Mouse (Mus musculus) heart, embryonic 13.5 days (tissue): ENCODE results near the gene Hnrnpa1. TPM values are rescaled to one million over a fixed set of nuclear protein-coding genes. Genes with fewer than 3 reads are reported as not detected.

Experiments used
- ATAC-seq: fragments of 200-750 bp; cut with Nextera tagmentation; 2 replicates; pipeline ENCODE4 v1.8.0; 2017; ENCODE audit warnings: moderate TSS enrichment; ENCODE audit not compliant: insufficient number of reproducible peaks, low FRiP score, low TSS enrichment; ENCODE audit errors: extremely low read depth
- H3K27ac ChIP-seq: fragments of 300-500 bp; sonication (generic); replicated peaks from 2 replicates; pipeline ENCODE4 v1.5.1; 2015; ENCODE audit warnings: moderate library complexity, mild to moderate bottlenecking, inconsistent platforms
- H3K27me3 ChIP-seq: fragments of 300-500 bp; sonication (generic); replicated peaks from 2 replicates; pipeline ENCODE4 v1.6.1; 2015; ENCODE audit warnings: mild to moderate bottlenecking, inconsistent platforms
- H3K36me3 ChIP-seq: fragments of 300-500 bp; sonication (generic); 2 replicates; pipeline ENCODE4 v1.6.1; 2015; ENCODE audit warnings: mild to moderate bottlenecking, inconsistent platforms
- H3K4me1 ChIP-seq: fragments of 300-500 bp; sonication (generic); 2 replicates; pipeline ENCODE4 v1.6.1; 2015; ENCODE audit warnings: inconsistent platforms
- H3K4me2 ChIP-seq: fragments of 300-500 bp; sonication (generic); 2 replicates; pipeline ENCODE4 v1.6.1; 2015; ENCODE audit warnings: inconsistent platforms, mild to moderate bottlenecking, moderate library complexity
- H3K4me3 ChIP-seq: fragments of 300-500 bp; sonication (generic); 2 replicates; pipeline ENCODE4 v1.5.1; 2015; ENCODE audit warnings: moderate library complexity, mild to moderate bottlenecking, inconsistent platforms
- H3K9ac ChIP-seq: fragments of 300-500 bp; sonication (generic); 2 replicates; pipeline ENCODE4 v1.6.1; 2015; ENCODE audit warnings: inconsistent platforms, mild to moderate bottlenecking, moderate library complexity
- H3K9me3 ChIP-seq: fragments of 300-500 bp; sonication (generic); 2 replicates; pipeline ENCODE4 v1.6.1; 2016; ENCODE audit warnings: inconsistent platforms
- WGBS: fragments of 180-500 bp; shearing (Covaris S2); methylation state at CpG from one replicate; pipeline ENCODE4 v1.1.7; 2015; ENCODE audit warnings: mixed read lengths; 5-methylcytosine and 5-hydroxymethylcytosine counted together
- polyA plus RNA-seq: library from polyadenylated mRNA; unstranded; fragments of >200 nt; fragmentation: Nextera tagmentation; extraction: Ambion mirVana; gene quantifications from 2 replicates; pipeline ENCODE4 v1.2.1, GENCODE M21; 2015

Hnrnpa1 gene
- polyA plus RNA-seq, 1 experiment from 2014 or later = 500 TPM

- Histone ChIP-seq H3K27ac (no peak overlapping the region), H3K36me3 (peaks cover 11% of the 10 kb centered on the region), H3K4me1 (peaks cover 25% of the 10 kb centered on the region), H3K4me3 (no peak overlapping the region), H3K4me2 (no peak overlapping the region), H3K27me3 (no peaks in the 10 kb centered on the region), H3K9me3 (no peaks in the 10 kb centered on the region), H3K9ac (no peak overlapping the region)
- 59% methylated on average over 3 of the region's 3 CpGs for WGBS
- no peak for ATAC-seq
Measured at GRCm38 (mm10) chr15:103280817-103281464, 40.7 kb downstream of the Hnrnpa1 start.

- no peak overlapping the region for H3K4me2 ChIP-seq
- ATAC-seq = no peak
- H3K27ac ChIP-seq = no peak overlapping the region
- H3K36me3 ChIP-seq = peaks cover 11% of the 10 kb centered on the region
- H3K4me3 ChIP-seq = no peak overlapping the region
- H3K9ac ChIP-seq = no peak overlapping the region
- H3K9me3 ChIP-seq = no peaks in the 10 kb centered on the region
- H3K27me3 ChIP-seq = no peaks in the 10 kb centered on the region
- WGBS = 93% methylated on average over 3 of the region's 3 CpGs
- peaks cover 29% of the 10 kb centered on the region for H3K4me1 ChIP-seq
Measured at GRCm38 (mm10) chr15:103281465-103282205, 41.4 kb downstream of the Hnrnpa1 start.

- H3K9me3 ChIP-seq = no peaks in the 10 kb centered on the region
- H3K9ac ChIP-seq = no peak overlapping the region
- H3K36me3 ChIP-seq = peaks cover 17% of the 10 kb centered on the region
- peaks cover 29% of the 10 kb centered on the region for H3K4me1 ChIP-seq
- WGBS = 63% methylated on average over 3 of the region's 3 CpGs
- H3K4me3 ChIP-seq = no peak overlapping the region
- no peak for ATAC-seq
- no peaks in the 10 kb centered on the region for H3K27me3 ChIP-seq
- H3K4me2 ChIP-seq = no peak overlapping the region
- H3K27ac ChIP-seq = peak overlapping the region; percentile 85; the same call in 1 of the 2 replicates
Measured at GRCm38 (mm10) chr15:103284066-103284465, 43.8 kb downstream of the Hnrnpa1 start.

GRCm38 (mm10) chr15:103284647-103285046, 44.4 kb downstream of the Hnrnpa1 start:
- Histone ChIP-seq H3K4me1 (peaks cover 34% of the 10 kb centered on the region), H3K4me3 (no peak overlapping the region), H3K27me3 (no peaks in the 10 kb centered on the region), H3K4me2 (no peak overlapping the region), H3K27ac (peak overlapping the region; percentile 85), H3K36me3 (peaks cover 23% of the 10 kb centered on the region), H3K9me3 (no peaks in the 10 kb centered on the region), H3K9ac (peak overlapping the region; percentile 59; the same call in 1 of the 2 replicates)
- 30% methylated on average over 2 of the region's 2 CpGs for WGBS
- no peak for ATAC-seq

- Histone ChIP-seq H3K9me3 (no peaks in the 10 kb centered on the region), H3K27me3 (no peaks in the 10 kb centered on the region), H3K36me3 (peaks cover 33% of the 10 kb centered on the region), H3K9ac (peak overlapping the region; percentile 59; the same call in 1 of the 2 replicates), H3K4me3 (no peak overlapping the region), H3K27ac (peak overlapping the region; percentile 85), H3K4me2 (peak overlapping the region; percentile 24), H3K4me1 (peaks cover 30% of the 10 kb centered on the region)
- no peak for ATAC-seq
- WGBS = 42% methylated on average over 1 of the region's 1 CpGs
Measured at GRCm38 (mm10) chr15:103285778-103286417, 45.7 kb downstream of the Hnrnpa1 start.

GRCm38 (mm10) chr15:103289600-103289999, 49.4 kb downstream of the Hnrnpa1 start:
- H3K36me3 ChIP-seq = peaks cover 64% of the 10 kb centered on the region
- WGBS = 43% methylated on average over 5 of the region's 5 CpGs
- no peak overlapping the region for H3K27ac ChIP-seq
- H3K27me3 ChIP-seq = no peaks in the 10 kb centered on the region
- H3K9me3 ChIP-seq = 0 out of 2 replicates have a peak, but pooled peaks cover 3% of the 10 kb centered on the region
- no peak for ATAC-seq
- H3K4me2 ChIP-seq = no peak overlapping the region
- peaks cover 28% of the 10 kb centered on the region for H3K4me1 ChIP-seq
- peak overlapping the region; percentile 33; the same call in 1 of the 2 replicates for H3K9ac ChIP-seq
- no peak overlapping the region for H3K4me3 ChIP-seq

- no peaks in the 10 kb centered on the region for H3K27me3 ChIP-seq
- peaks cover 71% of the 10 kb centered on the region for H3K36me3 ChIP-seq
- no peak overlapping the region for H3K27ac ChIP-seq
- H3K9ac ChIP-seq = no peak overlapping the region
- WGBS = 68% methylated on average over 6 of the region's 6 CpGs
- ATAC-seq = no peak
- H3K9me3 ChIP-seq = 0 out of 2 replicates have a peak, but pooled peaks cover 3% of the 10 kb centered on the region
- H3K4me3 ChIP-seq = no peak overlapping the region
- H3K4me2 ChIP-seq = no peak overlapping the region
- H3K4me1 ChIP-seq = peaks cover 21% of the 10 kb centered on the region
Measured at GRCm38 (mm10) chr15:103290417-103290816, 50.2 kb downstream of the Hnrnpa1 start.

- WGBS = 84% methylated on average over 9 of the region's 9 CpGs
- ATAC-seq = no peak
Measured at GRCm38 (mm10) chr15:103290843-103291242, 50.6 kb downstream of the Hnrnpa1 start.

GRCm38 (mm10) chr15:103292673-103293345, 52.6 kb downstream of the Hnrnpa1 start:
- Histone ChIP-seq H3K9ac (no peak overlapping the region), H3K36me3 (peaks cover 87% of the 10 kb centered on the region)
- 92% methylated on average over 4 of the region's 4 CpGs for WGBS

More at GRCm38 (mm10) chr15:103290843-103291242, 50.6 kb downstream of the Hnrnpa1 start:
- Histone ChIP-seq H3K36me3 (peaks cover 75% of the 10 kb centered on the region), H3K4me3 (no peak overlapping the region), H3K4me2 (no peak overlapping the region), H3K9ac (no peak overlapping the region), H3K27ac (no peak overlapping the region), H3K9me3 (0 out of 2 replicates have a peak, but pooled peaks cover 3% of the 10 kb centered on the region), H3K27me3 (no peaks in the 10 kb centered on the region), H3K4me1 (peaks cover 19% of the 10 kb centered on the region)

GRCm38 (mm10) chr15:103293375-103293774, 53.1 kb downstream of the Hnrnpa1 start:
- ATAC-seq = no peak
- Histone ChIP-seq H3K27me3 (no peaks in the 10 kb centered on the region), H3K4me1 (peaks cover 16% of the 10 kb centered on the region), H3K4me2 (no peak overlapping the region), H3K9me3 (0 out of 2 replicates have a peak, but pooled peaks cover 3% of the 10 kb centered on the region), H3K9ac (no peak overlapping the region), H3K36me3 (peaks cover 92% of the 10 kb centered on the region), H3K27ac (no peak overlapping the region), H3K4me3 (no peak overlapping the region)
- 98% methylated on average over 2 of the region's 2 CpGs for WGBS

More at GRCm38 (mm10) chr15:103292673-103293345, 52.6 kb downstream of the Hnrnpa1 start:
- Histone ChIP-seq H3K4me2 (no peak overlapping the region), H3K4me1 (peaks cover 16% of the 10 kb centered on the region), H3K27ac (no peak overlapping the region), H3K27me3 (no peaks in the 10 kb centered on the region), H3K4me3 (no peak overlapping the region), H3K9me3 (0 out of 2 replicates have a peak, but pooled peaks cover 3% of the 10 kb centered on the region)
- no peak for ATAC-seq

- H3K36me3 ChIP-seq = peaks cover 92% of the 10 kb centered on the region
- H3K27me3 ChIP-seq = no peaks in the 10 kb centered on the region
- WGBS = 80% methylated on average over 2 of the region's 2 CpGs
Measured at GRCm38 (mm10) chr15:103294649-103295048, 54.4 kb downstream of the Hnrnpa1 start.

More at GRCm38 (mm10) chr15:103294649-103295048, 54.4 kb downstream of the Hnrnpa1 start:
- H3K9me3 ChIP-seq = 0 out of 2 replicates have a peak, but pooled peaks cover 3% of the 10 kb centered on the region
- no peak for ATAC-seq
- H3K9ac ChIP-seq = no peak overlapping the region
- H3K4me1 ChIP-seq = peaks cover 18% of the 10 kb centered on the region
- H3K27ac ChIP-seq = no peak overlapping the region
- no peak overlapping the region for H3K4me2 ChIP-seq
- no peak overlapping the region for H3K4me3 ChIP-seq
